Mouse (Mus musculus) NIH3T3 (cell line): ENCODE data around the gene Rtn4.
A peak's percentile ranks its signal among the peaks of the same experiment; 100 is the strongest.
"Not testable (repeated sequence)": the region's sequence is repeated elsewhere in the genome, so short reads cannot be mapped to it uniquely, and the experiment has no call there.

Source experiments
- DNase-seq: peaks from one replicate; pipeline ENCODE4 v3.0.0-alpha.2; 2012; ENCODE audit warnings: low read depth

Gene Rtn4

DNA sequence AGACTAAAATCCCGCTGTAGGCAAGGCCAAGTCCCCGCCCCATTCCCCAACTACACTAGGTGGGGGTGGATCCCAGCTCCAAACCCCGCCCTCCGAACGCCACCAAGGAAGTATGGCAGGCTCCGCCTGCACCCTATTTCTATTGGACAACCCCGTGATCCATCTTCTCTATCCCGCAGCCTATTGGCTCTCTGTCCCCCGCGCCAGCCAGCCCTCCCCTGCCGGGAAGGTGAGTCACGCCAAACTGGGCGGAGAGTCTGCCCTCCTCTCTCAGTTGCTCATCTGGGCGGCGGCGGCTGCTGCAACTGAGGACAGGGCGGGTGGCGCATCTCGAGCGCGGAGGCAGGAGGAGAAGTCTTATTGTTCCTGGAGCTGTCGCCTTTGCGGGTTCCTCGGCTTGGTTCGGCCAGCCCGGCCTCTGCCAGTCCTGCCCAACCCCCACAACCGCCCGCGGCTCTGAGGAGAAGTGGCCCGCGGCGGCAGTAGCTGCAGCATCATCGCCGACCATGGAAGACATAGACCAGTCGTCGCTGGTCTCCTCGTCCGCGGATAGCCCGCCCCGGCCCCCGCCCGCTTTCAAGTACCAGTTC is at the start of gene Rtn4:
Gene Rtn4, plus strand, starts transcription at position 265 of the 590 bp plus-strand sequence.
- DNase-seq = peak; percentile 99

DNA sequence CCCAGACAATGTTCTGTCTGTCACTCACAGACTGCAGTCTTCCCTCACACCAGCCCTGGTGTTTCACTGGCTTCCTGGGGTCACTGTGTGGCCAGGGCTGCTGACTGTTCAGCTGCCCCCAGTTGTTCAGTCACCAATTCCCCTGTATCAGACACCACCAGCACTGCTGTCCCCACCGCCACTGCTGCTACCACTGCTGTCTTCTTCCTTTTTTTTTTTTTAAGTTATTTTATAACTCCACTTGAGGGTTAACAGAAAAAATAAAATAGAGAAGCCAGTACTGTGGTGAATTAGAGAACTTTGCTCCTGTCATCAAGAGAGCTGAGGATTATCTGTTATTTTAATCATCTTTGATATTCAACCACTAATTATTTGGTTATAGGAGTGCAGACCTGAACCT is 48.3 kb upstream of the Rtn4 start:
- DNase-seq = no peak

DNA sequence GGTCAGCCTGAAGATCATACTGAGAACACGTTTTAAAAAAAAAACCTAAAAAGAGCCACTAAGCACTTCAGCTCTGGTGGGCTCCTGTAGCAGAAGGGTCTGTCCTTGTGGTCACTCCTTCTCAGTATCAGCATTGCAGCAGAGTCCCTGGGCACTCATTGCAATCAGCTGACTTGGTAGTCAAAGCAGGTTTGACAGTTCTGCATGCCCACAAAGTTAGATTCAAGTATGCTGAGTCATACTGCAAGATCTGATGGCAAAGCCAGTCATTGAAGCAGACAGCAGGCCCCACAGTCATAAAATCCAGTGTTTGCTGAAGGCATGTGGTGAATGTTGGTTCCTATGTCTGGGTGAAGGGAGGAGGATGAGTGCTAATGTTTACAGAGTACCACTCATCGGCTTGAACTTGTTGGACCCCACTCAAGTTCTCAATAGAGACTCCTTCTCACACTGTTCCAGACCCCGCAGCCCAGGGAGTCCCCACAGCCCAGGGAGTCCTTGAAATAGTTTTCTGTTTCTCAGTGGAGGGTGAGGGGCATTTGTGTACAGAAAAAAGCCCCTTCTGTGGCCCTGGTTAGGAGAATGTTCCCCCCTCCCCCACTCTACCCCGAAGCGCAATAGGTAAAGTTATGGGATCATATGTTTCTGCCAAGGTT is 47.2 kb upstream of the Rtn4 start:
- peak; percentile 69 for DNase-seq

DNA sequence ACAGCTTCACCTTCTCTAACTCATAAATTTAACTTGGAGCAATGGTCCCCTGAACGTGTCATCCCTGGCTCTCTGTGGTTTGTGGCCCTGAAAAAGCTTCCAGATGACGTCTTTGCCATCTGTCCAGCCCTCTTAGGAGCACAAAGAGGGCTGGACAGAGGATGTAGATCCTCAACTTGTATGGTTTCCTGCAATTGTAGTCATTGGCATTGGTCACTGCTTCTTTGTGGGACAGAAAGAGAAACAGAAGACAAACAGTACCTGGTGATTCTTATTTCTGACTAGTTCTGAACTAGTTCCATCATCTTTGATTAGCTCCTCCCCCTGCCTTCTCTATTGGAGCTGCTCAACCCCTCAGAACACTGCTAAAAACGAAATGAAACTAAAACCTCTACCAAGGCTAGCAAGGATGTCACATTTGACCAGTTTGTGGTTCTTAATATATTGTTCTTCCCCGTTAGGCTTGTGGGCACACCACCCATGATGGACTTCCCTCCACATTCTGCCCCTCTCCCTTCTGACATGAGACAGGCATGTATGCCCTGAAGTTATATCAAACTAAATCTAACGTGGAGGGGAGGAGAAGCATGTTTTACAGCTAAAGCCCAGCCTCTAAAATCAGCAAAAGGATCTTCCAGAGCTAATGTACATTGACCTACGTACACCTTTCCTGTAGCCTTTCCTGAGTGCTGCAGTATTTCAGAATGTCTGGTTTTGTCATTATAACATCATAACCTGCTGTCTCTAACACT is 45.0 kb upstream of the Rtn4 start:
- peak; percentile 30 for DNase-seq

DNA sequence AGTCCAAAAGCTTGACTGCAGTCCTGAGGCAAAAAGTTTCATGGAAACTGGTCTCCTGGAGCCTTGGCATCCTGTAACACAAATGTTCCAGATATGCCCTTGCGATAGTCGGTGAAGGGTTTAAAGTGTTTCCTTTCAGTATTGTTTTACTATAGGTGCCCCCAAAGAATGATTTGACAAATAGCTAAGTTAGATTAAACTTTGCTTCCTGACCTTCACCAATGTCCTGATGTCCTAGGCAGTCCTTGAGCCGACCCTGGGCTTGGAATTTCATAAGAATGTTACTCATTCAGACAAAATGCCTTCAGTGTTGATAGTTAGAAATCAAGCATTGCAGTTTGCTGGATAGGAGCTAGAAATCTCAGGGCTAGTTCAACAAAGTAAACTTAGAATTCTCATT is 37.4 kb upstream of the Rtn4 start:
- not testable (repeated sequence) for DNase-seq

DNA sequence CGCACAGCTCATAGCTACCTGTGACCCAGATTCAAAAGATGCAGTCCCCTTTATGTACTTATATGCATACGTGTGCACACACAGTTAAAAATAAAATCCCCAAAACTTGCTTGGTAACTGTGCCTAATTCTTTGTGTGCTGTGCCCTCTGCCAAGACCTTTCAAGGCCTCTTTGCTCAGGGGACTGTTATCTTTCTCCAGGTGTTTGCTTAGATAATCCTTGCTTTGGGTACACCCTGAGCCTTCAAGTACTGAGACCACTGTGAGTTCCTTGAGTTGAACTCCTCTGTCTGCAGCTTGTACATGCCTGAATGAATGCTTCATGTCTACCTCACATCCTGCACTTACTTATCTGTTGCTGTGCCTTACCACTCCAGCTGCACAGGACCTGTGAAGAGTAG is 32.0 kb upstream of the Rtn4 start:
- no peak for DNase-seq

DNA sequence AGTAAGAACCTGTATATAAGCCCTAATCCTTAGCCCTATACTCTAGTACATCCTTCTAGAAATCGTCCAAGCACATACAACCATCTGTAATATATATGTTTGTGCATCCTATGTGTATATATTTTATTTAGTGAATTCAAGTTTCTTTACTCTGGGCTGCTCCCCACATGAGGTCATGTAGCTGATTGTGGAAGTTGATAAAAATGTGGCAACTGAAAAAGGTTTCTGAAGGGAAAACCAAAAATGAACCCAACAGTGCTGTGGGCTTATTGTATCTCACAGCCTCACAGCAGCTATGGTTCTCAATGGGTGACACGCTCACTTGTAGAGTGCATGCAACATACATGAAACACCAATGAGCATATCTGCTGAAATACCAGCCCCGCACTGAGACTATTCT is 25.1 kb upstream of the Rtn4 start:
- no peak for DNase-seq

DNA sequence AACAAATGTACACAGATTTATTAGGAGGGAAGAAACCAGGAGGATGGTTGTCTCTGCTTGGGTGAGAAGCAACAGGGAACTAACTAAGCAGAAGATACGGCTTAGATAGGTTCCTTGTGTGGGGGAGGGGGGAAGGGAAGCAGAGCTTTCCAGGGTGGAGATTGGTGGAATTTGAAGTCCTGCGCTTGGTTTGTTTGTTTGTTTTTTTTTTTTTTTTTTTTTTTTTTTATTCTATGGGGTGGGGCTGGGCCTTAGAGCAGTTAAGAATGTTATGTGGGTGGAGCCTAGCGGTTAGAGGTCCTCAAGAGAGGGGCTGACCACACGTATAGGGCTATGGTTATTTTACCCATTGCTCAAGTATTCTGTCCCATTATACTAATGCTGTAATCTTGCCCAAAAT is 23.0 kb upstream of the Rtn4 start:
- no peak for DNase-seq

DNA sequence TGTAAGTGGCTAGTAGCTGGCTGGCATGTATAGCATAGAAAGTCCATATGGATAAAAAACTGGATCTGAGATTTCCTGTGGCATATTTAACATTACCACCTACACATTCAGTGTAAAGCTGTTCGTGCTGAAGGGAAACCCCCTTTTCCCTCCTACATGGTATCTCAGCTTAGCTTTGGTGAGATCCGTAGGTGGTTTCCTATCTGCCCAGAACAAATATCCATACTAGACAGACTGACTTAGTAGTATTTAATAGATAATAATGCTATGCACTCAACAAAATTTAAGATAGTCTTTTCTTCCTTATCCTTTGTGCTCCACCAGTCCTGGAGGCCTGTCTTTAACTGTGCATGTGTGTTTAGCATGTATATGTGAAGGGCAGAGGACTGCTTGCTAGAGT is 19.4 kb upstream of the Rtn4 start:
- DNase-seq = no peak

DNA sequence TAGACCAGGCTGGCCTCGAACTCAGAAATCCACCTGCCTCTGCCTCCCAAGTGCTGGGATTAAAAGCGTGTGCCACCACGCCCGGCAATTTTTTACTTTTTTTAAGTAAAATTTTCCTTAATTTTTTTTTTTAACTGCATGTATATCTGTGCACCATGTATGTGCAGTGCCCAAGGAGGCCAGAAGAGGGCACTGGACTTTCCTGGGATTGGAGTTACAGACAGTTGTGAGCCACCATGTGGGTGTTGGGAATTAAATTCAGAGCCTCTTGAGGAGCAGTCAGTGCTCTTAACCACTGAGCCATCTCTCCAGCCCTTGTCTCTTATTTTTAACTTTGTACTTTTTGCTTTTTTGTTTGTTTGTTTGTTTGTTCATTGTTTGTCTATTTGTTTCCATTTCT is 16.0 kb upstream of the Rtn4 start:
- DNase-seq = peak; percentile 37

DNA sequence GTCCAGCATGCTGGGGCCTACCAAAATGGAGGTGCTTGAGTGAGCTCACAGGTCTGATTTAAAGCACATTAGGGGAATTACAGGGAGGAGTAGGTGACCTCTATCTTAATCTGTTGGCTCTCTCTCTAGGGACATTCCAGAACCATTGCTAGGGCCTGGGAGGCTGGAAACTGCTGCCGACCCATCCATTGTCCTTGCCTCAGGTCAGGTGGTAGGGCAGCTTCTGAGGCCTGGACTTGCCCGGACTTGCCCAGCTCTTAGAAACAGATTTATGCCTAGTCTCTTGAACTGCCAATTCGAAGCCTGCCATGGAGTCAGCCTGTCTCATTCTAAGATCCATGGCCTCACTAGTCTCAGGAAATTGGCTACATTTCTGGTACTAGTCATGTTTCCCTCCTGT is 12.8 kb upstream of the Rtn4 start:
- DNase-seq = peak; percentile 73

DNA sequence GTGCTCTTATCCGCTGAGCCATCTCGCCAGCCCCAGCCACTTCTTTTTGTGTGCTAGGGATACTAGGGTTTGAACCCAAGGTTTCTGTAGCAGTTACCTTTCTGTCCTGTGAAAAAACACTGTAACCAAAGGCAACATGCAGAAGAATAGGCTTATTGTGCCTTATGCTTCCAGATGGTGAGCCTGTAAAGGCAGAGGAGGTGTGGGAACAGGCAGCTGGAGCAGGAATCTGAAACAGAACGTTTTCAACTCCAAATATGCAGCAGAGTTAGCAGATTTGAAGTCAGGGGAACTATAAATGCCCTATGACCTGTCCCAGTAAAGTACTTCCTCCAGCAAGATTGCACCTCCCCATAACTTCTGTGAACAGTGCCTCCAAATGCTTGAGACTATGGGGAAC is 12.0 kb upstream of the Rtn4 start:
- DNase-seq = no peak

DNA sequence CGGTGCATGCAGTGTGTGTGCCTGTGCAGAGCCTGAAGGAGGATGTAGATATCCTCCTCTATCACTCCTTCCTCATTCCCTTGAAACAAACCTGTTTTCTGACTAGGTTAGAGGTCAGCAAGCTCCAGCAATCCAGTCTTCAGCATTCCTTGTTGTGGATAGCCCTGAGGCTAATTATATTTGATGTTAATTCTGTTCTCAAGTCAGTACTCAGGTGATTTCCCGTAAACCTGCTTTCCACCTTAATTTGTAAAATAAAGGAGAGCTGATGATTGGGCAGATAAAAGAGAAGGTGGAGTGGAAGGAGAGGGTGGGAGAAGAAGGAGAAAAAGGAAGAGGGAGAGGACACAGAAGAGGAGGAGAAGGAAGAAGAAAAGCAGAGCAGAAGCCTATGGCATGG is 8.5 kb upstream of the Rtn4 start:
- no peak for DNase-seq

DNA sequence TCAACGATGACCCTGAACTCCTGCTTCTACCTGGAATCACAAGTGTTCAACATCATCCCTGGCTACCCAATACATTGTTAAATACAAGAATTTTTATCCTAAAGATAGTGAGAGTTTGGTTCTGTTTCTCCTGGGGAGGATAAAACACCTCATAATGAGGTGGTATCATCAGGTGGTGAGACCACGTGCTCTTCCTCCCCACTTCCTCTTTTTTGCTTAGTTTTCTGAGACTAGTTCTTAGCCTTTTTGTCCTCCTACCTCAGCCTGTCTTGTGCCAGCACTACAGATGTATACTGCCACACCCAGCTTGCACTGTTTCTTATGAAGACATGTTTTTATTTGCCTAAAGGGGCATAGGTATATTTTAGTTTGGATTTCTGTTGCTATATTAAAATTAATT is 6.6 kb upstream of the Rtn4 start:
- DNase-seq = no peak

DNA sequence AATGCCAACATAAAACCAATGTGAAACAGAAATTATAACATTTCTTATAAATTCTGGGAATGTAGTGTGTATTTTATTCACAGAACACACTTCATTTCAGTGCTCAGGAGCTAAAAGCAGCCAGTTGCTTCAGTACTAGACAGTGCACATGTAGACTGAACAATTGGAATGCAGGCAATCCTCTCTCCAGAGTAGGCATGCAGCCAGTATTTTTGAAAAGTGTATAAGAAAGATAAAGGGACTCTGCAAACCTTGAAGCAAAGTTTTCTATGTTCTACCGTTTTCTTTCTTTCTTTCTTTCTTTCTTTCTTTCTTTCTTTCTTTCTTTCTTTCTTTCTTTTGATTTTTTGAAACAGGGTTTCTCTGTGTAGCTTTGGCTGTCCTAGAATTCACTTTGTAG is 1.2 kb upstream of the Rtn4 start:
- peak; percentile 53 for DNase-seq

DNA sequence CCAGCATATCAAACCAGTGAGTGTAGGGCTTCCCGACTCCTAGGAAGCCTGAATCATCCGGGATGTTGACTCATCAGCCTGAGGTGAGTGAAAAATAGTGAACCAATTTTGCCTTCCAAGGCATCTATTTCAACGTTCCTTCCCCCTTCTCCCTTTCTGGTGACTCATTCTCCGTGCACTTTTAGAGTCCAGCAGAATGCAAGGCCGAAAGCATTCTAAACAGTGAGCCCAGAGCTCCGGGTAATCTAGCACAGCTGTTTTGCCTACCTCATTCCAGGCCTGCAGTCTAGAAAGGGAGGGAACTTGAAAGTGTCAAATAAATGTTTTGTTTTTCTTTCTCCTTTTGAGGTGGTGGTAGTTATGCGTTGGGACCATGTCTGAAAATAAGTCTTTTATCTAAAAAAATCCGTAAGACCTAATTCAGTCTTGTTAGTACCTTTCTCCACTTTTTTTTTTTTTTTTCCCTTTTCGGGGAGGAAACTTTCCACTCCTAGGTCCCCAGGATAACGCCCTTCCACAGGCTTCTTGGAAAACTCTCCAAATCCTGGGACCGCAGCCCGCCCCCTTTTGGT is 550 bp upstream of the Rtn4 start:
- peak; percentile 93 for DNase-seq

DNA sequence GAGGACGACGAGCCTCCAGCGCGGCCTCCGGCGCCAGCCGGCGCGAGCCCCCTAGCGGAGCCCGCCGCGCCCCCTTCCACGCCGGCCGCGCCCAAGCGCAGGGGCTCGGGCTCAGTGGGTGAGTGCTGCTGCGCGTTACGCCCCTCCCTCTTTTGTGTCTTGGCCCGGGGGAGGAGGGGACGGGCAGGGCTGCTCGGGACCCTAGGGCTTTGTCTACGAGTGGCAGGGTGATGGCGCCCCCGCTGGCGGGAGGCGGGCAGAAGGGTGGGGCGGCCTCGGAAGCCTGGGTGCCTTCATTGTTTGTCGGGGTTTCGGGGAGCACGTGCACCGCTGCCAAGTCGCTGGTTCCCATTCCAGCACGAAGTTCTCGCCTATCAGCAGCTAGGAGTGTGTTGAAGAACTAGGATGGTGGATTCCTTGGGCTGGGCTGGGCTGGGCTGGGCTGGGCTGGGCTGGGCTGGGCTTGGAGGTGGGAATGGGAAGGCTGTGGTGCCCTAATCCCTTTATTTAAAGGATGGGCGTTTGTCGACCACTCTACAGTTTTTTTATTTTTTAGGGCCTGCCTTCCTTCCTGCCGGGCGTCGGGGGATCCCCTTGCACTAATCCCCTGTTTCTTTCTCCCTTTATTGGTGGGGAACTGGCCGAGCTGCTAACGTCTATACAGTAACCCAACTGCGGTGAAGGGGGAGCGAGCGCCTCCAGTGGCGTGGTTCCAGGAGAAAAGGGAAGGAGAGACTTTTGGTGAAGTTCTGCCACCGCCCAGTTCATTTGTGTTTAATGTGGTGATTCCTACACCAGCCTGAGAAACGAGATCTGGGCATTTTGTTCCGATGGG is 1.0 kb downstream of the Rtn4 start:
- peak; percentile 93 for DNase-seq

DNA sequence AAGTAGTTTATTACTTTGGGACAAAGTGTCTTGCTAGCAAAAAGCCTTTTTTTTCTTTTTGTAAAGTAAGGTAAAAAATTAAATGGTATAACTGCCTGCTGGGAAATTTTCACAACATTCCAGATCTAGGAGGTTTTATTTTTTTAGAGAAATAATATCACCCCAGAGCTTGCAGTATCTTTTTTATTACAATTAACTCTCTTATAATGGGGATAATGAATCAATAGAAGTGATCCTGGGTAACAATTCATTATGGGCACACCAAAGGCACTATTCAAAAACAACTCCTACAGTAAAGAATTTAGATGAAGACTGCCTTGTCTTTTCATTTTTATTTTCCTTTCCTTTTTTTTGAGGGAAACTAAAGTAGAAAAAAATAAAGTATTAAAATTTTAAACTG is 2.0 kb downstream of the Rtn4 start:
- DNase-seq = no peak

DNA sequence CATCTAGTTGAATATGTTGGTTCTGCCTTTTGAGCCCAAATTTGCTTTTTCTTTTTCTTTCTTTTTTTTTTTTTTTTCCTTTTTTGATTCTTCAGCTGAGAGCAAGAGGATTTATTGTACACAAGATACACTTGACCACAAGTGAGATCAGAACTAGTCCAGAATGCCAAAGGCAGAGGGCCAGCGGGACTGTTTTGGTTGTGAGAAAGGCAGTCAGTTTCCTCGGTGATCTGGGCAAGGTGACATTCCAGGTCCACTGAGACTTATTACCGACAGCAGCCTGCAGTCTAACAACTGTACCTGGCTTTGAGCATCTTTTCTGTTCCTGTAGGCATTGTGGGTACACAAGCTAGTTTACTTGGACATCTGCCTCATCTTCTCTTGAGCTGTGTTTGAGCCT is 10.0 kb downstream of the Rtn4 start:
- DNase-seq = no peak

DNA sequence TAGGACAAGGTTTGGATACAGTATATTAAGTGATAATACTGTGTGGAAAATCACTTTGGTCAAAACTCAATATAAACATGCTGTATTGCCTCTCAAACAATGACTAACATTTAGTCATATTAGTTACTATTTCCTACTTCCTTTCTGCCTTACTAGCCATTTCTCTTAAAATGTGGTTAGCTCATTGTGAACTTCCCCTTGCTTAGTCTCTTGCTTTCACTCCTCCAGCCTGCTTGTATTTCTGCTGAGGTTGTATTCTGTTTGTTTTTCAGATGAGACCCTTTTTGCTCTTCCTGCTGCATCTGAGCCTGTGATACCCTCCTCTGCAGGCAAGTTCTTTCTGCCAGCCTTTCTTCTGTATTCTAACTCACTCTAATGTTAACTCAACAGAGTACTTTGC is 12.5 kb downstream of the Rtn4 start:
- DNase-seq = no peak

DNA sequence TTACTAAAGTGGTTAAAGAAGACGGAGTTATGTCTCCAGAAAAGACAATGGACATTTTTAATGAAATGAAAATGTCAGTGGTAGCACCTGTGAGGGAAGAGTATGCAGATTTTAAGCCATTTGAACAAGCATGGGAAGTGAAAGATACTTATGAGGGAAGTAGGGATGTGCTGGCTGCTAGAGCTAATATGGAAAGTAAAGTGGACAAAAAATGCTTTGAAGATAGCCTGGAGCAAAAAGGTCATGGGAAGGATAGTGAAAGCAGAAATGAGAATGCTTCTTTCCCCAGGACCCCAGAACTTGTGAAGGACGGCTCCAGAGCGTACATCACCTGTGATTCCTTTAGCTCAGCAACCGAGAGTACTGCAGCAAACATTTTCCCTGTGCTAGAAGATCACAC is 14.1 kb downstream of the Rtn4 start:
- no peak for DNase-seq

DNA sequence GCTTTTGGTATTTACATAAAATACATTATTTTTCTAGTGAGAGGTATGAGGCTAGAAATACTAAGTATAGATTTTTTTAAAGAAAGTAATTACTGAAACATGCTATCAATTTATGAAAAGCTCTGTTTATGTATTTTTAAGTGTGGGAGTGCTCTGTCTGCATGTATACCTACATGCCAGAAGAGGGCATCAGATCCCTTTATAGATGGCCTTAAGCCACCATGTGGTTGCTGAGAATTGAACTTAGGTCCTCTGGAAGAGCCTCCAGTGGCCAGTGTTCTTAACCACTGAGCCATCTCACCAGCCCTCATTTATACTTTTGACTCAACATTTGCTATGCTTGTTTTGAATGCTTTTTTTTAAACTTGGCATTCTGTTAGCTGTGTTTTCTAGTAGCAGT is 16.8 kb downstream of the Rtn4 start:
- DNase-seq = no peak
